Mouse (Mus musculus) limb, embryonic 12.5 days (tissue): ENCODE results near the gene Snrnp48. TPM values are rescaled to one million over a fixed set of nuclear protein-coding genes. Genes with fewer than 3 reads are reported as not detected.

Experiments
- ATAC-seq: fragments of 200-750 bp; cut with Nextera tagmentation; 2 replicates; pipeline ENCODE4 v1.8.0; 2017; ENCODE audit warnings: low read depth, moderate TSS enrichment; ENCODE audit not compliant: insufficient number of reproducible peaks, insufficient read depth, low FRiP score, low TSS enrichment
- H3K27ac ChIP-seq: fragments of 300-500 bp; sonication (generic); 2 replicates; pipeline ENCODE4 v1.5.1; 2016; ENCODE audit warnings: mild to moderate bottlenecking, moderate library complexity
- H3K27me3 ChIP-seq: fragments of 300-500 bp; sonication (generic); 2 replicates; pipeline ENCODE4 v1.6.1; 2016; ENCODE audit warnings: mild to moderate bottlenecking, moderate library complexity
- H3K36me3 ChIP-seq: fragments of 300-500 bp; sonication (generic); 2 replicates; pipeline ENCODE4 v1.6.1; 2016; ENCODE audit warnings: mild to moderate bottlenecking, moderate library complexity
- H3K4me1 ChIP-seq: fragments of 300-500 bp; sonication (generic); replicated peaks from 2 replicates; pipeline ENCODE4 v1.6.1; 2016
- H3K4me2 ChIP-seq: fragments of 300-500 bp; sonication (generic); 2 replicates; pipeline ENCODE4 v1.6.1; 2016; ENCODE audit warnings: mild to moderate bottlenecking, moderate library complexity
- H3K4me3 ChIP-seq: fragments of 300-500 bp; sonication (generic); replicated peaks from 2 replicates; pipeline ENCODE4 v1.5.1; 2016; ENCODE audit warnings: mild to moderate bottlenecking
- H3K9ac ChIP-seq: fragments of 300-500 bp; sonication (generic); replicated peaks from 2 replicates; pipeline ENCODE4 v1.6.1; 2016; ENCODE audit warnings: mild to moderate bottlenecking, moderate library complexity
- H3K9me3 ChIP-seq: fragments of 300-500 bp; sonication (generic); 2 replicates; pipeline ENCODE4 v1.6.1; 2016; ENCODE audit warnings: mild to moderate bottlenecking, moderate library complexity
- WGBS: fragments of 180-500 bp; shearing (Covaris S2); methylation state at CpG from one replicate; pipeline ENCODE4 v1.1.7; 2016; 5-methylcytosine and 5-hydroxymethylcytosine counted together
- polyA plus RNA-seq: library from polyadenylated mRNA; unstranded; fragments of >200 nt; fragmentation: Nextera tagmentation; extraction: Ambion mirVana; gene quantifications from 2 replicates; pipeline ENCODE4 v1.2.1, GENCODE M21; 2016

The Snrnp48 gene
- polyA plus RNA-seq, 1 experiment from 2014 or later: 43.8 TPM

GRCm38 (mm10) chr13:38258901-38259300 lies 54.2 kb downstream of the Snrnp48 start:
- Histone ChIP-seq H3K36me3 (no peaks in the 10 kb centered on the region), H3K27ac (no peak overlapping the region), H3K4me2 (no peak overlapping the region), H3K27me3 (peaks cover 17% of the 10 kb centered on the region), H3K9me3 (no peaks in the 10 kb centered on the region), H3K4me3 (no peak overlapping the region), H3K4me1 (peaks cover 5% of the 10 kb centered on the region; the same call in 1 of the 2 replicates), H3K9ac (no peak overlapping the region)
- ATAC-seq: no peak
- WGBS: 65% methylated on average over 2 of the region's 2 CpGs

GRCm38 (mm10) chr13:38269055-38269692 lies 64.4 kb downstream of the Snrnp48 start:
- H3K27me3 ChIP-seq: peaks cover 3% of the 10 kb centered on the region; the same call in 1 of the 2 replicates
- 86% methylated on average over 8 of the region's 8 CpGs for WGBS
- H3K4me2 ChIP-seq: no peak overlapping the region
- peaks cover 9% of the 10 kb centered on the region; the same call in 1 of the 2 replicates for H3K9me3 ChIP-seq
- no peak overlapping the region for H3K9ac ChIP-seq
- no peak overlapping the region for H3K4me3 ChIP-seq
- H3K4me1 ChIP-seq: no peaks in the 10 kb centered on the region
- no peaks in the 10 kb centered on the region for H3K36me3 ChIP-seq
- H3K27ac ChIP-seq: no peak overlapping the region
- ATAC-seq: no peak

- Histone ChIP-seq H3K36me3 (no peaks in the 10 kb centered on the region), H3K4me2 (no peak overlapping the region), H3K4me1 (no peaks in the 10 kb centered on the region), H3K9me3 (no peaks in the 10 kb centered on the region), H3K9ac (no peak overlapping the region), H3K27ac (no peak overlapping the region), H3K4me3 (no peak overlapping the region), H3K27me3 (no peaks in the 10 kb centered on the region)
- WGBS: 58% methylated on average over 3 of the region's 3 CpGs
- ATAC-seq: no peak
Observed at GRCm38 (mm10) chr13:38272624-38273023, 67.9 kb downstream of the Snrnp48 start.

Other genes with a start within 250 kb of the Snrnp48 start
- 128 and 134 TPM in 2 replicates for gene Ssr1, start 210.7 kb upstream of the Snrnp48 start, polyA plus RNA-seq
- gene Riok1, start 167.9 kb upstream of the Snrnp48 start, polyA plus RNA-seq: 68.6 and 73.3 TPM in 2 replicates
- 1.4 and 1.6 TPM in 2 replicates for gene Cage1, start 167.9 kb upstream of the Snrnp48 start, polyA plus RNA-seq
- 4.8 and 5.3 TPM in 2 replicates for gene Dsp, start 53.6 kb upstream of the Snrnp48 start, polyA plus RNA-seq
- gene Bmp6, start 140.2 kb downstream of the Snrnp48 start, polyA plus RNA-seq: 0.75 and 1.4 TPM in 2 replicates